8 mouse cellular contexts compared by ENCODE assay signal in genomic region chr5:137045402-137046323, GRCm38 (mm10). TPM values are rescaled to one million over a fixed set of nuclear protein-coding genes. Genes with fewer than 3 reads are reported as not detected.
DNase-seq lines count a peak whose midpoint lies in the region; ATAC-seq lines count a peak whose summit lies in the region.

Ap1s1 (minus strand) TSS chr5:137046135.

- intact Hi-C loops in heart, postnatal 14 days (cut with DNase I): no loop called here

- peaks cover 21% of the 10 kb centered on the region for H3K36me3 ChIP-seq in forebrain, embryonic 14.5 days (ENCODE audit: control insufficient read depth, insufficient read depth, low read length)
- peaks cover 19% of the 10 kb centered on the region for H3K36me3 ChIP-seq in neural tube, embryonic 15.5 days

- peak within 1 kb of the TSS; percentile 67 for H3K4me3 ChIP-seq in forebrain, embryonic 14.5 days (ENCODE audit: low read depth, low read length)
- H3K4me3 ChIP-seq in neural tube, embryonic 15.5 days (replicated peaks): peak within 1 kb of the TSS; percentile 67

- peaks cover 11% of the 10 kb centered on the region for H3K4me1 ChIP-seq in forebrain, embryonic 14.5 days (ENCODE audit: control insufficient read depth, insufficient read depth, low read length)
- H3K4me1 ChIP-seq in neural tube, embryonic 15.5 days: peaks cover 18% of the 10 kb centered on the region

- H3K27ac ChIP-seq in forebrain, embryonic 14.5 days (ENCODE audit: low read depth, low read length): peak within 1 kb of the TSS; percentile 73
- H3K27ac ChIP-seq in neural tube, embryonic 15.5 days (replicated peaks): peak within 1 kb of the TSS; percentile 77

- H3K4me2 ChIP-seq in forebrain, embryonic 14.5 days (ENCODE audit: low read length): peak within 1 kb of the TSS; percentile 87
- peak within 1 kb of the TSS; percentile 93 for H3K4me2 ChIP-seq in neural tube, embryonic 15.5 days

- WGBS in forebrain, embryonic 14.5 days: under 1% methylated on average over 48 of the region's 48 CpGs
- WGBS in neural tube, embryonic 15.5 days: under 1% methylated on average over 48 of the region's 48 CpGs

- peak; percentile 100 for DNase-seq in ES-CJ7 (ENCODE audit: low read depth, low spot score)
- peak; percentile 99 for DNase-seq in cerebellum, adult 11 months
- DNase-seq in forebrain, embryonic 14.5 days (ENCODE audit: low spot score): peak; percentile 100
- peak; percentile 97 to 98 for DNase-seq in heart, postnatal 14 days
- peak; percentile 97 for DNase-seq in layer of hippocampus, adult 11-12 months (ENCODE audit: low spot score)
- peak; percentile 95 to 97 for DNase-seq in lung, adult 18-20 months
- DNase-seq in testis, postnatal 14 days (ENCODE audit: low spot score): peak; percentile 95

- peak; percentile 95 for ATAC-seq in forebrain, embryonic 14.5 days
- ATAC-seq in neural tube, embryonic 15.5 days (ENCODE audit: low FRiP score): peak; percentile 91

- no peaks in the 10 kb centered on the region for H3K27me3 ChIP-seq in forebrain, embryonic 14.5 days (replicated peaks; ENCODE audit: control insufficient read depth, insufficient read depth, low read length)
- H3K27me3 ChIP-seq in neural tube, embryonic 15.5 days (replicated peaks): no peaks in the 10 kb centered on the region

- H3K9ac ChIP-seq in forebrain, embryonic 14.5 days (ENCODE audit: low read length): peak within 1 kb of the TSS; percentile 80
- peak within 1 kb of the TSS; percentile 83 for H3K9ac ChIP-seq in neural tube, embryonic 15.5 days (replicated peaks)

- H3K9me3 ChIP-seq in forebrain, embryonic 14.5 days (replicated peaks; ENCODE audit: control insufficient read depth, low read length): no peaks in the 10 kb centered on the region
- no peaks in the 10 kb centered on the region for H3K9me3 ChIP-seq in neural tube, embryonic 15.5 days (replicated peaks)

RNA-seq across cellular contexts. Expression of gene Ap1s1, which starts in this region (rescaled TPM):
- 242 and 250 TPM in 2 replicates for polyA plus RNA-seq in forebrain, embryonic 14.5 days (2014; fragmentation: Nextera tagmentation; extraction: Ambion mirVana)
- total RNA-seq in heart, postnatal 14 days (2021): 10 to 100 TPM; 41.9 to 50.2 TPM
- 209 and 222 TPM in 2 replicates for polyA plus RNA-seq in neural tube, embryonic 15.5 days (2015; fragmentation: Nextera tagmentation; extraction: Ambion mirVana)

Comparison
In these comparisons a context has a peak if more than half of its experiments do, and no peak if none do; other contexts are left out.
1. Peak in every context shown above with its lines: DNase-seq, ATAC-seq, H3K4me3 ChIP-seq and H3K27ac ChIP-seq.